Mouse (Mus musculus): ENCODE results near the gene Pramel1. TPM values are rescaled to one million over a fixed set of nuclear protein-coding genes. Genes with fewer than 3 reads are reported as not detected.
"Not testable (repeated sequence)": the region's sequence is repeated elsewhere in the genome, so short reads cannot be mapped to it uniquely, and the experiment has no call there.

Gene Pramel1
- polyA plus RNA-seq, 1 experiment from 2014 or later = not detected

- no peaks in the 10 kb centered on the region for H3K36me3 ChIP-seq (replicated peaks)
- H3K9me3 ChIP-seq = no peaks in the 10 kb centered on the region
- H3K4me3 ChIP-seq = no peak overlapping the region
- no peak overlapping the region for H3K27ac ChIP-seq
- peaks cover 16% of the 10 kb centered on the region for H3K27me3 ChIP-seq (ENCODE audit: poor library complexity, severe bottlenecking)
- H3K4me1 ChIP-seq = peaks cover 13% of the 10 kb centered on the region
- DNase-seq (ENCODE audit: extremely low spot score, low spot score) = no peak
- 48% methylated on average over 4 of the region's 4 CpGs for WGBS
Measured at GRCm38 (mm10) chr4:143383646-143384045, 10.6 kb upstream of the Pramel1 start.

GRCm38 (mm10) chr4:143388955-143389702 lies 5.1 kb upstream of the Pramel1 start:
- H3K27ac ChIP-seq = peak overlapping the region; percentile 75

GRCm38 (mm10) chr4:143411566-143412218 lies 17.5 kb downstream of the Pramel1 start:
- no peak for DNase-seq (ENCODE audit: extremely low spot score, low spot score)
- WGBS = 75% methylated on average over 5 of the region's 5 CpGs
- peak overlapping the region; percentile 66 for H3K4me3 ChIP-seq
- H3K4me1 ChIP-seq = peaks cover 7% of the 10 kb centered on the region
- peak overlapping the region; percentile 89 for H3K27ac ChIP-seq
- peaks cover 7% of the 10 kb centered on the region; the same call in 1 of the 2 replicates for H3K9me3 ChIP-seq
- H3K27me3 ChIP-seq (ENCODE audit: poor library complexity, severe bottlenecking) = no peaks in the 10 kb centered on the region
- peaks cover 28% of the 10 kb centered on the region for H3K36me3 ChIP-seq (replicated peaks)

More at GRCm38 (mm10) chr4:143388955-143389702, 5.1 kb upstream of the Pramel1 start:
- H3K9me3 ChIP-seq = peaks cover 4% of the 10 kb centered on the region; the same call in 1 of the 2 replicates
- peaks cover 5% of the 10 kb centered on the region for H3K27me3 ChIP-seq (ENCODE audit: poor library complexity, severe bottlenecking)
- 0 out of 2 replicates have a peak, but pooled peaks cover 5% of the 10 kb centered on the region for H3K4me1 ChIP-seq
- no peaks in the 10 kb centered on the region for H3K36me3 ChIP-seq (replicated peaks)
- DNase-seq (ENCODE audit: extremely low spot score, low spot score) = peak; percentile 69
- H3K4me3 ChIP-seq = peak overlapping the region; percentile 48
- WGBS = 8% methylated on average over 43 of the region's 43 CpGs

DNA sequence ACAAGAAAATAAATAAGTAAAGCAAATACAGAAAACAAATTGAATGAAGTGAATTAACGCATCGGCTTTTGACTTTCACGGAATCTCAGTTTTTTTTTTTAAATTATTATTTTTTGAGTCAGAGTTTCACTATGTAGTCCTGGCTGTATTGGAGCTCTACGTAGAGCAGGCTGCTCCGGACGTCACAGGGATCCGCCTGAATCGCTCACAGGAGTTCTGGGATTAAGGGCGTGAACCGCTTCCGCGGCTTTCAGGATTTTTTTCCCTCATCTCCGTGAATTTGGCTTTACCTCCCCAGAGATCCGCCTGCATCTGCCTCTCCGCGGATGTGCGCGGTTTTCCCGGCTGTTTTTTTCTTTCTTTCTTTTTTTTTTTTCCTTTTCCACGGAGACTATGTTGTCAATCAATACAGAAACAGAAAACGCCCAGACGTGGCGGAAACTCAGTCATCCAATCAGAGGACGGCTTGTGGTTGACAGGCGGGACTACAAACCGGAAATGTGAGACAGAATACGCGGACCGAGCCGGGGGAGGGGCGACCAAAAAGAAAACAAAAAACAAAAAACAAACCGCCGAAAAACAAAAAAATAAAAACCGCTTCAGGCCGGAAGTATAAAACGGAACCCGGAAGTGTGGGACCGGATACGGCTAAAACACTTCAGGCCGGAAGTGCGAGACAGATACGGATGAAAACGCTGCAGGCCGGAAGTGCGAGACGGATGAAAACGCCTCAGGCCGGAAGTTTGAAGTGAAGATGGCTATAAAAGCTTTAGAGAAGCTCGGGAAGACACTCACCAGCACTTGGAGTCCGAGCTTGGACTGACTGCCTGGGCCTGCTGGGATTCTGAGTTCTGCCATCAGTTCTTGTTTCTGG lies 18.2 kb downstream of the Pramel1 start, which contains the start of gene Pramef8:
Pramef8 (plus strand) TSS at position 208 of the 874 bp plus-strand sequence.
- under 1% methylated on average over 50 of the region's 50 CpGs for WGBS
- peak; percentile 88 for DNase-seq (ENCODE audit: extremely low spot score, low spot score)
- Histone ChIP-seq H3K4me1 (peaks cover 7% of the 10 kb centered on the region), H3K4me3 (peak within 1 kb of the TSS; percentile 66), H3K27me3 (ENCODE audit: poor library complexity, severe bottlenecking) (no peaks in the 10 kb centered on the region), H3K36me3 (replicated peaks) (peaks cover 36% of the 10 kb centered on the region), H3K9me3 (peaks cover 7% of the 10 kb centered on the region; the same call in 1 of the 2 replicates), H3K27ac (peak within 1 kb of the TSS; percentile 89)

- Histone ChIP-seq H3K36me3 (replicated peaks) (peaks cover 47% of the 10 kb centered on the region), H3K27ac (no peak overlapping the region), H3K4me1 (peaks cover 7% of the 10 kb centered on the region), H3K9me3 (peaks cover 7% of the 10 kb centered on the region; the same call in 1 of the 2 replicates), H3K4me3 (peak overlapping the region; percentile 66), H3K27me3 (ENCODE audit: poor library complexity, severe bottlenecking) (no peaks in the 10 kb centered on the region)
- WGBS = 88% methylated on average over 1 of the region's 1 CpGs
- no peak for DNase-seq (ENCODE audit: extremely low spot score, low spot score)
Measured at GRCm38 (mm10) chr4:143413621-143414020, 19.4 kb downstream of the Pramel1 start.

- H3K27ac ChIP-seq = no peak overlapping the region
- H3K9me3 ChIP-seq = peaks cover 7% of the 10 kb centered on the region; the same call in 1 of the 2 replicates
- no peak overlapping the region for H3K4me3 ChIP-seq
- H3K4me1 ChIP-seq = peaks cover 7% of the 10 kb centered on the region
- H3K36me3 ChIP-seq (replicated peaks) = peaks cover 52% of the 10 kb centered on the region
- no peaks in the 10 kb centered on the region for H3K27me3 ChIP-seq (ENCODE audit: poor library complexity, severe bottlenecking)
- no peak for DNase-seq (ENCODE audit: extremely low spot score, low spot score)
- 91% methylated on average over 3 of the region's 3 CpGs for WGBS
Measured at GRCm38 (mm10) chr4:143414121-143414520, 19.9 kb downstream of the Pramel1 start.

DNA sequence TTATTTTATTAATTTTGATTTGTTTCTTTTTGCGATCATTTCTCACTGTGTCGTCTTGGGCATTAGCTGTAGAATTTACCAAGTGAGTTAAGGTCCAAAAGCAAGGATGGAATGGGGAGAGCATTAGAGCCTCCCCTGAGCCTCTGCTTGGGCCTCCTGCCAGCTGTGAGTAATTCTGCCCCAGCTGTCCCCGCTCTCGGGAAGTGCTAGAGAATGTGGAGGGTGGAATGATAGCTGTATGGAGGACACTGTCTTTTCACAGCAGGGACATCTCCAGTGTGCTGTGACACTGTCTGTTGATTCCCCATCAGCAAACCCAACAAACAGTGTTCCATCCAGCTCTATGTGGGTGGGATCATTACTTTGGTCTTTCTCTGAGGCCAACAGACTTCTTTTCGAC lies 32.5 kb downstream of the Pramel1 start:
- H3K27me3 ChIP-seq (ENCODE audit: poor library complexity, severe bottlenecking); H3K4me3 ChIP-seq; H3K4me1 ChIP-seq; DNase-seq (ENCODE audit: extremely low spot score, low spot score); H3K9me3 ChIP-seq; H3K27ac ChIP-seq; H3K36me3 ChIP-seq (replicated peaks): not testable (repeated sequence)
- 77% methylated on average over 5 of the region's 5 CpGs for WGBS

Other genes with a start within 250 kb of the Pramel1 start
- gene Prdm2, start 181.4 kb upstream of the Pramel1 start, polyA plus RNA-seq (2016; fragmentation: Nextera tagmentation; extraction: Ambion mirVana) = 15.2 and 16.0 TPM in 2 replicates
- gene Pdpn, start 94.9 kb upstream of the Pramel1 start, polyA plus RNA-seq (2016; fragmentation: Nextera tagmentation; extraction: Ambion mirVana) = 63.6 and 64.9 TPM in 2 replicates
- 0.12 TPM in 1 of 2 replicates, not detected in the other for gene Lrrc38, start 44.7 kb upstream of the Pramel1 start, polyA plus RNA-seq (2016; fragmentation: Nextera tagmentation; extraction: Ambion mirVana)
- 16.4 and 17.2 TPM in 2 replicates for gene Pramef8, start 18.0 kb downstream of the Pramel1 start, polyA plus RNA-seq (2016; fragmentation: Nextera tagmentation; extraction: Ambion mirVana)
- gene Oog4, start 55.9 kb downstream of the Pramel1 start, polyA plus RNA-seq (2016; fragmentation: Nextera tagmentation; extraction: Ambion mirVana) = not detected in 2 replicates
- gene Gm13043, start 116.9 kb downstream of the Pramel1 start, polyA plus RNA-seq (2016; fragmentation: Nextera tagmentation; extraction: Ambion mirVana) = not detected in 2 replicates
- not detected in 2 replicates for gene Gm13040, start 141.5 kb downstream of the Pramel1 start, polyA plus RNA-seq (2016; fragmentation: Nextera tagmentation; extraction: Ambion mirVana)
- not detected in 2 replicates for gene BC080695, start 157.3 kb downstream of the Pramel1 start, polyA plus RNA-seq (2016; fragmentation: Nextera tagmentation; extraction: Ambion mirVana)
- gene Gm13057, start 157.3 kb downstream of the Pramel1 start, polyA plus RNA-seq (2016; fragmentation: Nextera tagmentation; extraction: Ambion mirVana) = not detected in 2 replicates
- gene Gm13083, start 220.6 kb downstream of the Pramel1 start, polyA plus RNA-seq (2016; fragmentation: Nextera tagmentation; extraction: Ambion mirVana) = not detected in 2 replicates